Mouse (Mus musculus) myocyte (in vitro differentiated cells): ENCODE results near the gene Pcsk4. TPM values are rescaled to one million over a fixed set of nuclear protein-coding genes. Genes with fewer than 3 reads are reported as not detected.
A peak's percentile ranks its signal among the peaks of the same experiment; 100 is the strongest.

Experiments
- H3K27me3 ChIP-seq: one replicate; pipeline ENCODE4 v1.6.1; 2011; ENCODE audit not compliant: control insufficient read depth, insufficient read depth, insufficient read length
- H3K36me3 ChIP-seq: one replicate; pipeline ENCODE4 v1.6.1; 2011; ENCODE audit not compliant: control insufficient read depth, insufficient read depth
- H3K4me2 ChIP-seq: one replicate; pipeline ENCODE4 v1.6.1; 2011; ENCODE audit warnings: low read depth, control low read depth
- H3K4me3 ChIP-seq: one replicate; pipeline ENCODE4 v1.5.1; 2011; ENCODE audit warnings: mild to moderate bottlenecking, control low read depth, moderate library complexity
- H3K79me2 ChIP-seq: one replicate; pipeline ENCODE4 v1.6.1; 2011; ENCODE audit not compliant: control insufficient read depth, insufficient read depth
- H3ac ChIP-seq: one replicate; pipeline ENCODE4 v1.6.1; 2011; ENCODE audit not compliant: control insufficient read depth, insufficient read length
- CEBPB ChIP-seq: IDR thresholded peaks from 2 replicates; pipeline ENCODE4 v1.6.1; 2011; ENCODE audit warnings: mild to moderate bottlenecking, moderate library complexity; ENCODE audit not compliant: poor library complexity, insufficient read depth, severe bottlenecking
- E2F4 ChIP-seq: IDR thresholded peaks from one replicate; pipeline ENCODE4 v1.6.1; 2011; ENCODE audit warnings: mild to moderate bottlenecking, control low read depth, moderate library complexity; ENCODE audit not compliant: insufficient read depth
- MAX ChIP-seq: IDR thresholded peaks from one replicate; pipeline ENCODE4 v1.6.1; 2011; ENCODE audit warnings: low read depth, mild to moderate bottlenecking, control low read depth
- MYOD1 ChIP-seq, 3 experiments: IDR thresholded peaks; one replicate each; pipeline ENCODE4 v1.6.1; 2011; ENCODE audit warnings: control low read depth in 2 of 3, low read depth in 2 of 3, mild to moderate bottlenecking in 2 of 3, moderate library complexity in 1 of 3; ENCODE audit not compliant: insufficient read length in 2 of 3, control insufficient read depth in 1 of 3
- MYOG ChIP-seq, 3 experiments: IDR thresholded peaks; one replicate each; pipeline ENCODE4 v1.6.1; 2011; ENCODE audit warnings: control low read depth in 2 of 3, low read depth in 2 of 3, mild to moderate bottlenecking in 2 of 3; ENCODE audit not compliant: insufficient read length in 2 of 3, control insufficient read depth in 1 of 3, insufficient read depth in 1 of 3
- POLR2A ChIP-seq: IDR thresholded peaks from one replicate; pipeline ENCODE4 v1.6.1; 2011; ENCODE audit warnings: low read depth, mild to moderate bottlenecking, control low read depth, moderate library complexity; ENCODE audit not compliant: insufficient read length
- POLR2AphosphoS2 ChIP-seq: IDR thresholded peaks from one replicate; pipeline ENCODE4 v1.6.1; 2011; ENCODE audit warnings: low read depth, control low read depth; ENCODE audit not compliant: insufficient read length
- REST ChIP-seq: IDR thresholded peaks from one replicate; pipeline ENCODE4 v1.6.1; 2011; ENCODE audit warnings: mild to moderate bottlenecking, control low read depth, moderate library complexity; ENCODE audit not compliant: insufficient read depth, insufficient read length
- SRF ChIP-seq: IDR thresholded peaks from one replicate; pipeline ENCODE4 v1.6.1; 2011; ENCODE audit warnings: low read depth; ENCODE audit not compliant: control insufficient read depth, insufficient read length
- TCF12 ChIP-seq: IDR thresholded peaks from one replicate; pipeline ENCODE4 v1.6.1; 2011; ENCODE audit warnings: mild to moderate bottlenecking, control low read depth; ENCODE audit not compliant: poor library complexity, insufficient read depth, severe bottlenecking
- TCF3 ChIP-seq: IDR thresholded peaks from one replicate; pipeline ENCODE4 v1.6.1; 2011; ENCODE audit warnings: low read depth, control low read depth; ENCODE audit not compliant: insufficient read length
- USF1 ChIP-seq: IDR thresholded peaks from one replicate; pipeline ENCODE4 v1.6.1; 2011; ENCODE audit warnings: low read depth, mild to moderate bottlenecking, control low read depth, moderate library complexity
- polyA plus RNA-seq: library from polyadenylated mRNA; unstranded; fragments of >200 nt; fragmentation: generic; extraction: Trizol; gene quantifications from one replicate; pipeline ENCODE4 v1.2.1, GENCODE M21; 2012; ENCODE audit warnings: missing spikeins

Pcsk4 gene
- polyA plus RNA-seq, 1 experiment, result 2.1 TPM

DNA sequence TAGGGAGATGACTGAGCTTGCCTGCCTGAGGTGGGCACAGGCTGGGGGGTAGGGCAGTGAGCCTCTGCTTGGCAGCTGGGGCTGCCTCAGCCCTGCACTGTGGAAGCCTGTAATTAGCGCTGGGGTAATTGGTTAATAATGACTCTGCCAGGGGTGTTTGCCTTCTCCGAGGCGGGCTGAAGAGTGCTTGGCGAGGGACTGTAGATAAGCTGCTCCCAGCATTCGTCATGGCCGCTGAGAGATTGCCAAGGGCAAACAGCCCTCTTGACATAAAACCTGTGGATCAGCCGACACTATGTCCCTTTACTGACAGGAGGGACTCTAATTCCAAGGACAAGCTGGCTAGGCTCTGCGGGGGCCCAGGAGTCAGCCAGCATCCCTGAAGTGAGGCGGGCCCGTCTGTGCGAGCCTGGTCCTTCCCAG lies 12.9 kb downstream of the Pcsk4 start:
- H3K79me2 ChIP-seq, result peaks cover 10% of the 10 kb centered on the region
- no peak overlapping the region for H3K4me3 ChIP-seq
- H3ac ChIP-seq, result no peak overlapping the region
- H3K27me3 ChIP-seq, result peaks cover 18% of the 10 kb centered on the region
- H3K4me2 ChIP-seq, result no peak overlapping the region
- peak; percentile 25 for TF ChIP-seq POLR2A
- TF ChIP-seq POLR2AphosphoS2, result no peak
- no peak for TF ChIP-seq MAX
- H3K36me3 ChIP-seq, result no peaks in the 10 kb centered on the region

DNA sequence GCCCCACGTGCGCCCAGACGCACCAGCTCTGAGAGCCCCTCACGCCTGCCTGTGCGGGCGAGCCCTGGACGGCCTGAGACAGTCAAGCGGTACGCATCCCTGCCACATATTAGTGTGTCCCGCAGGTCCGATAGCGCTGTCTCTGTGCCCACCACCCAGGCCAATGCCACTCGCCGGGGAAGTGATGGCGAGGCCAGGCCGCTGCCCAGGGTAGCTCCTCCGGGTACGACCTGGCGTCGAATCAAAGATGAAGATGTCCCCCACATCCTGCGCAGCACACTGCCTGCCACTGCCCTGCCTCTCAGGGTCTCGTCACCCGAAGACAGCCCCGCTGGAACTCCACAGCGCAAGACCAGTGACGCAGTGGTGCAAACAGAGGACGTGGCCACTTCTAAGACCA lies 14.0 kb downstream of the Pcsk4 start:
- no peak overlapping the region for H3K4me2 ChIP-seq
- H3K79me2 ChIP-seq, result peaks cover 10% of the 10 kb centered on the region
- H3ac ChIP-seq, result no peak overlapping the region
- H3K27me3 ChIP-seq, result peaks cover 28% of the 10 kb centered on the region
- TF ChIP-seq TCF12 (no peak), E2F4 (no peak), TCF3 (no peak), REST (no peak), USF1 (no peak), SRF (no peak), MYOG (IDR thresholded peaks at IDR 0.05; ENCODE audit: control insufficient read depth in 1 of 3, insufficient read depth in 1 of 3, insufficient read length in 2 of 3, low read depth in 2 of 3) (no peak), MAX (no peak), CEBPB (no peak), MYOD1 (IDR thresholded peaks at IDR 0.05; ENCODE audit: control insufficient read depth in 1 of 3, insufficient read length in 2 of 3, low read depth in 2 of 3) (no peak), POLR2A (no peak), POLR2AphosphoS2 (no peak)
- no peak overlapping the region for H3K4me3 ChIP-seq
- no peaks in the 10 kb centered on the region for H3K36me3 ChIP-seq

DNA sequence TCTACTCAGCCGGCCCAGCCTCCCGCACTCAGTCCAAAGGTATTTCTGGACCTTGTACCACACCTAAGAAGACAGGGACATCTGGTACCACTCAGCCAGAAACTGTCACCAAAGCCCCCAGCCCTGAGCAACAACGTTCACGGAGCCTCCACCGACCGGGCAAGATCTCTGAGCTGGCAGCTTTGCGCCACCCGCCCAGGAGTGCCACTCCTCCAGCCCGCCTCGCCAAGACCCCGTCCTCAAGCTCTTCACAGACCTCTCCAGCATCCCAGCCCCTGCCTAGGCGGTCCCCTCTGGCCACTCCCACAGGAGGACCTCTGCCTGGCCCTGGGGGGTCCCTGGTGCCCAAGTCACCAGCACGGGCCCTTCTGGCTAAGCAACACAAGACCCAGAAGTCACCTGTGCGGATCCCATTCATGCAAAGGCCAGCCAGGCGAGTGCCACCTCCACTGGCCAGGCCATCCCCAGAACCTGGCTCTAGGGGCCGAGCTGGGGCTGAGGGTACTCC lies 14.8 kb downstream of the Pcsk4 start:
- H3K4me3 ChIP-seq, result no peak overlapping the region
- no peaks in the 10 kb centered on the region for H3K36me3 ChIP-seq
- TF ChIP-seq E2F4 (no peak), CEBPB (no peak)
- H3K4me2 ChIP-seq, result no peak overlapping the region
- peaks cover 28% of the 10 kb centered on the region for H3K27me3 ChIP-seq
- no peak overlapping the region for H3ac ChIP-seq
- peaks cover 4% of the 10 kb centered on the region for H3K79me2 ChIP-seq

DNA sequence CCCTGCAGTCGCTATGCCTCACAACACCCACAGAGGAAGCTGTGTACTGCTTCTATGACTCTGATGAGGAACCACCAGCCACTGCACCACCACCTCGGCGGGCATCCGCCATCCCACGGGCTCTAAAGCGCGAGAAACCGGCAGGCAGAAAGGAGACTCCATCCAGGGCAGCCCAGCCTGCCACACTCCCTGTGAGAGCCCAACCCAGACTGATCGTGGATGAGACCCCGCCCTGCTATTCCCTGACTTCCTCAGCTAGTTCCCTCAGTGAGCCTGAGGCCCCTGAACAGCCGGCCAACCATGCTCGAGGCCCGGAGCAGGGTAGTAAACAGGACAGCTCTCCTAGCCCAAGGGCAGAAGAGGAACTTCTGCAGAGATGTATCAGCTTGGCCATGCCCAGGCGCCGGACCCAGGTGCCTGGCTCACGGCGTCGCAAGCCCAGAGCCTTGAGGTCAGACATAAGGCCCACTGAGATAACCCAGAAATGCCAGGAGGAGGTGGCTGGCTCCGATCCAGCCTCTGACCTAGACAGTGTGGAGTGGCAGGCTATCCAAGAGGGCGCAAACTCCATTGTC lies 15.6 kb downstream of the Pcsk4 start:
- Histone ChIP-seq H3K4me2 (no peak overlapping the region), H3K79me2 (no peaks in the 10 kb centered on the region), H3K36me3 (no peaks in the 10 kb centered on the region), H3K4me3 (no peak overlapping the region), H3ac (no peak overlapping the region), H3K27me3 (peaks cover 36% of the 10 kb centered on the region)
- TF ChIP-seq POLR2A, result no peak

DNA sequence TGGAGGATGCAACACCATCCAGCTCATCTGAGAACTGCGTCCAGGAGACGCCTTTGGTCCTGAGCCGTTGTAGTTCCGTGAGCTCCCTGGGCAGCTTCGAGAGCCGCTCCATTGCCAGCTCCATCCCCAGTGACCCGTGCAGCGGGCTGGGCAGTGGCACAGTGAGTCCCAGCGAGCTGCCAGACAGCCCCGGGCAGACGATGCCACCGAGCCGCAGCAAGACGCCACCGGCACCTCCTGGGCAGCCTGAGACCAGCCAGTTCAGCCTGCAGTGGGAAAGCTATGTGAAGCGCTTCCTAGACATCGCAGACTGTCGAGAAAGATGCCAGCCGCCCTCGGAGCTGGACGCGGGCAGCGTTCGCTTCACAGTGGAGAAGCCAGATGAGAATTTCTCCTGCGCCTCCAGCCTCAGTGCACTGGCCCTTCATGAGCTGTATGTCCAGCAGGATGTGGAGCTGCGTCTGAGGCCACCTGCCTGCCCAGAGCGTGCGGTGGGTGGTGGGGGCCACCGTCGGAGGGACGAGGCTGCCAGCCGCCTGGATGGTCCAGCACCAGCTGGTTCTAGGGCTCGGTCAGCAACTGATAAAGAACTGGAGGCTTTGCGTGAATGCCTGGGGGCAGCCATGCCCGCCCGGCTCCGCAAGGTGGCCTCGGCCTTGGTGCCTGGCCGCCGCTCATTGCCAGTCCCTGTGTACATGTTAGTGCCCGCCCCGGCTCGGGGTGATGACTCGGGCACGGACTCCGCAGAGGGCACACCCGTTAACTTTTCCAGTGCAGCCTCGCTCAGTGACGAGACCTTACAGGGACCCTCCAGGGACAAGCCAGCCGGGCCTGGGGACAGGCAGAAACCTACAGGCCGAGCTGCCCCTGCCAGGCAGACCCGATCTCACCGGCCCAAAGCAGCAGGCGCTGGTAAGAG lies 16.5 kb downstream of the Pcsk4 start:
- no peak for TF ChIP-seq MAX
- no peak for TF ChIP-seq MYOG (IDR thresholded peaks at IDR 0.05; ENCODE audit: control insufficient read depth in 1 of 3, insufficient read depth in 1 of 3, insufficient read length in 2 of 3, low read depth in 2 of 3)
- peak; percentile 15 for TF ChIP-seq POLR2AphosphoS2
- no peak for TF ChIP-seq TCF3
- TF ChIP-seq TCF12, result no peak
- TF ChIP-seq CEBPB, result no peak
- no peak for TF ChIP-seq MYOD1 (IDR thresholded peaks at IDR 0.05; ENCODE audit: control insufficient read depth in 1 of 3, insufficient read length in 2 of 3, low read depth in 2 of 3)
- no peak for TF ChIP-seq SRF
- peaks cover 42% of the 10 kb centered on the region for H3K27me3 ChIP-seq
- no peaks in the 10 kb centered on the region for H3K79me2 ChIP-seq
- no peaks in the 10 kb centered on the region for H3K36me3 ChIP-seq
- H3ac ChIP-seq, result no peak overlapping the region
- H3K4me2 ChIP-seq, result no peak overlapping the region
- no peak overlapping the region for H3K4me3 ChIP-seq
